Mouse (Mus musculus): ENCODE data around the gene Cyp2f2.

- TF ChIP-seq CTCF (IDR thresholded peaks at IDR 0.05; ENCODE audit: low read depth, low read length) (no peak), POLR2A (IDR thresholded peaks at IDR 0.05; ENCODE audit: borderline replicate concordance, low read depth, low read length) (no peak)
Observed at GRCm38 (mm10) chr7:27131387-27131786, 11.7 kb downstream of the Cyp2f2 start.

Data from bone marrow macrophage, adult 2 months (primary cell).